Mouse (Mus musculus) liver, adult 2 months (tissue): Measurements from ENCODE around the gene Eif4g3. TPM values are rescaled to one million over a fixed set of nuclear protein-coding genes. Genes with fewer than 3 reads are reported as not detected.

ENCODE experiments used
- DNase-seq: peaks from one replicate; pipeline ENCODE4 v3.0.0-alpha.2; 2011; ENCODE audit warnings: low read depth, low spot score; ENCODE audit errors: extremely low read depth
- H3K27ac ChIP-seq: fragments of 200-500 bp; replicated peaks from 2 replicates; pipeline ENCODE4 v1.5.1; 2012; ENCODE audit warnings: low read depth, mild to moderate bottlenecking, control low read depth, inconsistent platforms, low read length; ENCODE audit not compliant: insufficient read depth
- H3K27me3 ChIP-seq: fragments of 200-500 bp; 2 replicates; pipeline ENCODE4 v1.6.1; 2012; ENCODE audit warnings: mild to moderate bottlenecking, moderate library complexity, low read length, inconsistent platforms; ENCODE audit not compliant: control insufficient read depth, insufficient read depth
- H3K36me3 ChIP-seq: fragments of 200-500 bp; 2 replicates; pipeline ENCODE4 v1.6.1; 2012; ENCODE audit warnings: low read length, inconsistent platforms; ENCODE audit not compliant: control insufficient read depth, insufficient read depth
- H3K4me1 ChIP-seq: fragments of 200-500 bp; 2 replicates; pipeline ENCODE4 v1.6.1; 2011; ENCODE audit warnings: low read length; ENCODE audit not compliant: control insufficient read depth, insufficient read depth
- H3K4me3 ChIP-seq: fragments of 200-500 bp; 2 replicates; pipeline ENCODE4 v1.5.1; 2011; ENCODE audit warnings: low read depth, mild to moderate bottlenecking, control low read depth, low read length, moderate library complexity; ENCODE audit not compliant: insufficient read depth
- H3K79me2 ChIP-seq: fragments of 200-500 bp; 2 replicates; pipeline ENCODE4 v1.6.1; 2012; ENCODE audit warnings: inconsistent platforms, mild to moderate bottlenecking, low read length, moderate library complexity; ENCODE audit not compliant: control insufficient read depth, insufficient read depth
- H3K9ac ChIP-seq: fragments of 200-500 bp; 2 replicates; pipeline ENCODE4 v1.6.1; 2012; ENCODE audit warnings: low read depth, mild to moderate bottlenecking, control low read depth, inconsistent platforms, low read length
- CTCF ChIP-seq: fragments of 200-500 bp; IDR thresholded peaks from 2 replicates; pipeline ENCODE4 v1.5.1; 2011; ENCODE audit warnings: low read depth, low read length, control low read depth
- POLR2A ChIP-seq: fragments of 200-500 bp; IDR thresholded peaks from 2 replicates; pipeline ENCODE4 v1.6.1; 2011; ENCODE audit warnings: low read length, control low read depth; ENCODE audit not compliant: insufficient read depth; ENCODE audit errors: extremely low read depth
- WGBS: fragments of 180-500 bp; shearing (Covaris S2); methylation state at CpG from one replicate; pipeline ENCODE4 v1.1.7; 2018; 5-methylcytosine and 5-hydroxymethylcytosine counted together
- polyA plus RNA-seq: library from polyadenylated mRNA; depleted of rRNA; stranded (reverse); fragments of >200 nt; gene quantifications from 2 replicates; pipeline ENCODE4 v1.2.3, GENCODE M21; 2012
- total RNA-seq: library from RNA; depleted of rRNA; stranded (reverse); fragments of >200 nt; gene quantifications from 2 replicates; pipeline ENCODE4 v1.2.3, GENCODE M21; 2014

The Eif4g3 gene
- total and polyA plus RNA-seq, 2 experiments = 9.7 to 17.0 TPM

DNA sequence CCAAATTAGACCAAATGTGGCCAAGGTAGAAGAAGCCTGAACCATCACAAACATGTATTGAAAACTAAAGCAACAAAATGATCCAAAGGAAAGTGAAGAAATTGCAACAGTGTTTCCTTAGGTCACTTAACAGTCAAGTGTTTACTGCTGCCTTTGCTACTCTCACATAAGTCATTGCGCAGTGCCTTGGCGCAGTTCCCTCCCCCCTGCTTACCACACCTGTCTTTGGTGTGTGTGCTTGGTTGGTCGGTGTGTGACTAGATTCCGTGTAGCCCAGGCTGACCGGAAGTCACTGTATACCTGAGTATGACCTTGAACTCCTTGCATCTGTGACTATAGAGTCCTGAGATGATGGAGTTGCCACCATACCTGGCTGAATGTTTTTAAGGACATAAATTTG, 186.6 kb downstream of the Eif4g3 start:
- H3K79me2 ChIP-seq = no peaks in the 10 kb centered on the region
- no peak overlapping the region for H3K4me3 ChIP-seq
- TF ChIP-seq POLR2A (no peak), CTCF (no peak)
- H3K4me1 ChIP-seq = peaks cover 12% of the 10 kb centered on the region
- H3K9ac ChIP-seq = no peak overlapping the region
- WGBS = 90% methylated on average over 5 of the region's 5 CpGs
- H3K27ac ChIP-seq = no peak overlapping the region
- H3K36me3 ChIP-seq = peaks cover 46% of the 10 kb centered on the region
- H3K27me3 ChIP-seq = no peaks in the 10 kb centered on the region
- no peak for DNase-seq

DNA sequence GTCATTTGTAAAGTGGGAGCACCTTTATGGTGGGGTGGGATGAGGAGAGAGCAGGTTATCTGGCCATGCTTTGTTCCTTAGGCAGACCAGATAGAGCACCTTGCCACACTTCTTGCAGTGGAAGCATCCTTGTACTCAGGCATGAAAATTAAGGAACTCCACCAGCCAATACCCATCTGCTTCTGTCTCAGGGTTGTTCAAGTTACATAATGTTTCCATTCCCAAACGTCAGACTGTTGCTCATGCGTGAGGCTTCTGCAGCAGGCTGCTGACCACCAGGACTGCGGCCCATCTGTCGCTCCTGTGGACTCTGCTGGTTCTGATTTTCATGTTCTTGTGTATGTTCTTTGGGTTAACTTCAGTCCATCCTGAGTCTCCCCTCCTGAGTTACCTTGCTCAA, 187.9 kb downstream of the Eif4g3 start:
- H3K9ac ChIP-seq = no peak overlapping the region
- 94% methylated on average over 4 of the region's 4 CpGs for WGBS
- H3K4me3 ChIP-seq = no peak overlapping the region
- no peaks in the 10 kb centered on the region for H3K79me2 ChIP-seq
- H3K4me1 ChIP-seq = peaks cover 20% of the 10 kb centered on the region
- TF ChIP-seq CTCF (no peak), POLR2A (no peak)
- DNase-seq = no peak
- peaks cover 41% of the 10 kb centered on the region for H3K36me3 ChIP-seq
- no peaks in the 10 kb centered on the region for H3K27me3 ChIP-seq
- no peak overlapping the region for H3K27ac ChIP-seq

DNA sequence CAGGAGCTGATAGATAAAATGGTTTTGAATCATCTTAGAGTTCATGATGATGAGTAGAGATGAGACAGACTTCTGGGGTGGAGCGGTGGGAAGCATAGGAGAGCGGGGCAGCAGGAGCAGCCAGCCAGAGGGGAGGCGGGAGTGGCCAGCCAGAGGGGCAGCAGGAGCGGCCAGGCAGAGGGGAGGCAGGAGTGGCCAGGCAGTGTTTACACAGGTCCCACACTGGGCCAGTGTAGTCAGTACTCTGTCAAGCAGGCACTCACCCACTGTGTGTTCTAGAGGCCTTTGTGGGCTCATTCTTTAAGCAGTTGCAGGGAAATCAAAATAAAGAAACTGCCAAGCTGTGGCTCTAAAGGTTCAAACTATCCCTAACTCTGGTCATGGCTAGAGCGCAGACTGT, 191.2 kb downstream of the Eif4g3 start:
- Histone ChIP-seq H3K4me3 (no peak overlapping the region), H3K27ac (peak overlapping the region; percentile 61), H3K79me2 (no peaks in the 10 kb centered on the region), H3K9ac (peak overlapping the region; percentile 47), H3K36me3 (peaks cover 20% of the 10 kb centered on the region), H3K27me3 (no peaks in the 10 kb centered on the region), H3K4me1 (peaks cover 23% of the 10 kb centered on the region)
- no peak for DNase-seq
- 47% methylated on average over 5 of the region's 5 CpGs for WGBS
- TF ChIP-seq POLR2A = no peak
- TF ChIP-seq CTCF = no peak

DNA sequence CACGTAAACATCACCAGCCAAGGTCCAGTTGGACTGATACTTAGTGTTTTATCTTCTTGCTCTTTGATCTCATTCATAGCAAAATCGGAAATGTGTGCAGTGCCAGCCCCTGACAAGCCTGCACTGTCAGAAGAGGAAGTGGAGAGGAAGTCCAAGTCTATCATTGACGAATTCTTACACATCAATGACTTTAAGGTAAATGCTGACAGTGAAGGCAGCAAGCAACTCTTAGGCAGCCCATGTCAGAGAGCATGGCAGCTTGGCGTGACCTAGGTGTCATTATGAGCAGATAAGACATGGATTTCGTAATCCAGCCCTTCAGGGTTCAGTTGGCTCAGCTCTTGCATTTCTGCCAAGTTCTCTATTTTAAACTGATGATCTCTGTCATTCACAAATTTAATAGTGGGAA, 191.8 kb downstream of the Eif4g3 start:
- Histone ChIP-seq H3K27me3 (no peaks in the 10 kb centered on the region), H3K4me3 (no peak overlapping the region), H3K36me3 (peaks cover 21% of the 10 kb centered on the region), H3K9ac (no peak overlapping the region), H3K27ac (peak overlapping the region; percentile 61), H3K4me1 (peaks cover 23% of the 10 kb centered on the region), H3K79me2 (no peaks in the 10 kb centered on the region)
- WGBS = 7% methylated on average over 5 of the region's 5 CpGs
- TF ChIP-seq CTCF = no peak
- TF ChIP-seq POLR2A = no peak
- DNase-seq = peak; percentile 94

DNA sequence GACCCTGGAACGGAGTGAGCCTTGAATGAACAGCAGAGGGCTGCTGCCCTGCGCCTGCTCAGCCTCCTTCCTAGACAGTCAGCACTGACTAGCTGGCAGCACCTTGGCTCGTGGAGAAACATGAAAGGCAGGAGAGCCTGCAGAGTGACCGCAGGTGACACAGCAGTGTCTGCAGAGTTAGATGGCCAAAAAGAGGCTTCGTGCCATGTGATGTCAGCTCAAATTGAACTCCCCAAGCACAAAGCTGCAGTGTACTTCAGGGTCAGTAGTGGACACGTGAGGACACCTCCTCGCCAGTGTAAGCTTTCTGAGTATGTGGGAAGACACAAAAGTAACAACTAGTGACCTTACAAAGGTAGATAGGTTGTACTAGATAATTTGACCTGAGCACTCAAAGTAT, 193.1 kb downstream of the Eif4g3 start:
- Histone ChIP-seq H3K4me3 (no peak overlapping the region), H3K9ac (no peak overlapping the region), H3K36me3 (peaks cover 30% of the 10 kb centered on the region), H3K27me3 (no peaks in the 10 kb centered on the region), H3K27ac (no peak overlapping the region), H3K79me2 (no peaks in the 10 kb centered on the region), H3K4me1 (peaks cover 23% of the 10 kb centered on the region)
- WGBS = 71% methylated on average over 7 of the region's 7 CpGs
- no peak for TF ChIP-seq POLR2A
- DNase-seq = peak; percentile 90

DNA sequence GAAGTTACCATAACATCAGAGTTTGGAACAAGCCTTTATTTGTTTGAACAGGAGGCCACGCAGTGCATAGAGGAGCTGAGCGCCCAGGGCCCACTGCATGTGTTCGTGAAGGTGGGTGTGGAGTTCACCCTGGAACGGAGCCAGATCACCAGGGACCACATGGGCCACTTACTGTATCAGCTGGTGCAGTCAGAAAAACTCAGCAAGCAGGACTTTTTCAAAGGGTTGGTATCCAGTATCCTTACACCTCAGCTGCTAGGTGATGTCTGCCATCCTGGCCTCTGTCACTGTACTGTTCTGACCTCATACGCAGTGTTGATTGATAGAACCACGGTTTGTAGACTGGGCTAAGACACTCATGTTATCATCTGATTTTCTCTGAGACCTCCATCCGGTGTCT, 195.2 kb downstream of the Eif4g3 start:
- Histone ChIP-seq H3K4me1 (peaks cover 22% of the 10 kb centered on the region), H3K36me3 (peaks cover 39% of the 10 kb centered on the region), H3K4me3 (no peak overlapping the region), H3K79me2 (no peaks in the 10 kb centered on the region), H3K27me3 (no peaks in the 10 kb centered on the region), H3K27ac (no peak overlapping the region), H3K9ac (no peak overlapping the region)
- WGBS = 90% methylated on average over 7 of the region's 7 CpGs
- no peak for DNase-seq
- no peak for TF ChIP-seq POLR2A
